Mouse (Mus musculus): ENCODE measurements around the gene Tenm3.
A peak's percentile ranks its signal among the peaks of the same experiment; 100 is the strongest.

Gene Tenm3

GRCm38 (mm10) chr8:48439491-48439890 lies 404.3 kb downstream of the Tenm3 start:
- DNase-seq = no peak

- DNase-seq = no peak
These were observed 406.1 kb downstream of the Tenm3 start for GRCm38 (mm10) chr8:48437523-48438207.

- no peak for DNase-seq
These were observed 418.6 kb downstream of the Tenm3 start for GRCm38 (mm10) chr8:48425101-48425500.

- no peak for DNase-seq
These were observed 426.0 kb downstream of the Tenm3 start for GRCm38 (mm10) chr8:48417714-48418113.

GRCm38 (mm10) chr8:48410916-48411315 lies 432.8 kb downstream of the Tenm3 start:
- no peak for DNase-seq

- no peak for DNase-seq
These were observed 443.2 kb downstream of the Tenm3 start for GRCm38 (mm10) chr8:48400572-48400972.

GRCm38 (mm10) chr8:48385833-48386232 lies 457.9 kb downstream of the Tenm3 start:
- no peak for DNase-seq

- no peak for DNase-seq
These were observed 463.7 kb downstream of the Tenm3 start for GRCm38 (mm10) chr8:48380035-48380434.

GRCm38 (mm10) chr8:48376774-48377173 lies 467.0 kb downstream of the Tenm3 start:
- DNase-seq = peak; percentile 51

- no peak for DNase-seq
These were observed 468.6 kb downstream of the Tenm3 start for GRCm38 (mm10) chr8:48375183-48375582.

GRCm38 (mm10) chr8:48373404-48373803 lies 470.3 kb downstream of the Tenm3 start:
- DNase-seq = no peak

- DNase-seq = no peak
These were observed 476.6 kb downstream of the Tenm3 start for GRCm38 (mm10) chr8:48367164-48367563.

- no peak for DNase-seq
These were observed 486.9 kb downstream of the Tenm3 start for GRCm38 (mm10) chr8:48356849-48357248.

GRCm38 (mm10) chr8:48353458-48353857 lies 490.3 kb downstream of the Tenm3 start:
- no peak for DNase-seq

GRCm38 (mm10) chr8:48348901-48349300 lies 494.9 kb downstream of the Tenm3 start:
- DNase-seq = no peak

- no peak for DNase-seq
These were observed 495.4 kb downstream of the Tenm3 start for GRCm38 (mm10) chr8:48348386-48348785.

- DNase-seq = no peak
These were observed 500.7 kb downstream of the Tenm3 start for GRCm38 (mm10) chr8:48343067-48343420.

GRCm38 (mm10) chr8:48342321-48343066 lies 501.3 kb downstream of the Tenm3 start:
- DNase-seq = no peak

- no peak for DNase-seq
These were observed 502.1 kb downstream of the Tenm3 start for GRCm38 (mm10) chr8:48341692-48342091.

- no peak for DNase-seq
These were observed 502.5 kb downstream of the Tenm3 start for GRCm38 (mm10) chr8:48341276-48341675.

GRCm38 (mm10) chr8:48322655-48323265 lies 521.0 kb downstream of the Tenm3 start:
- no peak for DNase-seq

GRCm38 (mm10) chr8:48322240-48322639 lies 521.5 kb downstream of the Tenm3 start:
- no peak for DNase-seq

- DNase-seq = no peak
These were observed 524.1 kb downstream of the Tenm3 start for GRCm38 (mm10) chr8:48319674-48320073.

- no peak for DNase-seq
These were observed 526.3 kb downstream of the Tenm3 start for GRCm38 (mm10) chr8:48317498-48317897.

Data from right cerebral cortex, postnatal 25 days (tissue).